Comparison of ENCODE assay signal across 9 mouse cellular contexts in genomic region chr14:121108439-121109115, GRCm38 (mm10).
DNase-seq lines count a peak whose midpoint lies in the region; ATAC-seq and TF ChIP-seq lines count a peak whose summit lies in the region.
"Had no signal": no experiment of that assay in that cellular context is flagged by ENCODE, and none has a peak within 500 bp of the region (broad histone marks: within the 10 kb centered on the region; RNA-seq: fewer than 3 reads in every experiment).

No protein-coding gene starts in this region.

- H3K27ac ChIP-seq in left cerebral cortex, adult 2 months = peak overlapping the region; percentile 75
- H3K27ac ChIP-seq in heart, embryonic 14.5 days (replicated peaks in 1 of 2; ENCODE audit: control insufficient read depth in 1 of 2, insufficient read depth in 1 of 2, low read depth in 2 of 2, low read length in 2 of 2) = peak overlapping the region; percentile 44 to 77

- no peak for TF ChIP-seq CTCF in left cerebral cortex, adult 2 months (IDR thresholded peaks at IDR 0.05)

- ATAC-seq in heart, embryonic 14.5 days (ENCODE audit: insufficient number of reproducible peaks, insufficient read depth, low FRiP score, low read depth) = no peak

- H3K9ac ChIP-seq in heart, embryonic 14.5 days (ENCODE audit: low read length) = peak overlapping the region; percentile 58

- peaks cover 3% of the 10 kb centered on the region; the same call in 1 of the 2 replicates for H3K36me3 ChIP-seq in heart, embryonic 14.5 days (ENCODE audit: control insufficient read depth, insufficient read depth, low read length)
- H3K36me3 ChIP-seq in myocyte (ENCODE audit: control insufficient read depth, insufficient read depth) = no peaks in the 10 kb centered on the region
- H3K36me3 ChIP-seq: G1E had no signal

- intact Hi-C loops in left cerebral cortex, adult 2 months (cut with DNase I) = loop anchor here (5.0 kb wide), 1 partner anchor 71 kb away; the partner anchor contains the start of gene Farp1
- intact Hi-C loops in left cerebral cortex, postnatal 10 days (cut with DNase I) = no loop called here
- intact Hi-C loops in left cerebral cortex, postnatal 4 days (cut with DNase I) = no loop called here

- H3K4me2 ChIP-seq in heart, embryonic 14.5 days (ENCODE audit: low read length) = 0 out of 2 replicates have a peak overlapping the region, but pooled peaks have one; percentile 11
- H3K4me2 ChIP-seq in myocyte (ENCODE audit: low read depth) = peak overlapping the region; percentile 48

- 11% methylated on average over 8 of the region's 8 CpGs for WGBS in heart, embryonic 14.5 days

- no peak for DNase-seq in left cerebral cortex, adult 2 months (ENCODE audit: extremely low spot score in 1 of 2, low spot score in 2 of 2)
- no peak for DNase-seq in left cerebral cortex, postnatal 10 days (ENCODE audit: extremely low spot score in 1 of 2, low spot score in 2 of 2)
- peak; percentile 63 to 82 for DNase-seq in kidney, postnatal 36 days
- no peak for DNase-seq in spleen, postnatal 4 days (ENCODE audit: low spot score in 2 of 2)
- DNase-seq in left cerebral cortex, postnatal 4 days = no peak
- DNase-seq in cerebellum, postnatal 14 days = no peak

- no peaks in the 10 kb centered on the region for H3K27me3 ChIP-seq in heart, embryonic 14.5 days (ENCODE audit: control insufficient read depth, insufficient read depth, low read length)
- no peaks in the 10 kb centered on the region for H3K27me3 ChIP-seq in myocyte (ENCODE audit: control insufficient read depth, insufficient read depth, insufficient read length)

- peaks cover 52% of the 10 kb centered on the region for H3K79me2 ChIP-seq in myocyte (ENCODE audit: control insufficient read depth, insufficient read depth)

- H3K4me3 ChIP-seq in left cerebral cortex, adult 2 months = no peak overlapping the region
- no peak overlapping the region for H3K4me3 ChIP-seq in heart, embryonic 14.5 days (ENCODE audit: control insufficient read depth in 1 of 2, insufficient read depth in 1 of 2, low read depth in 1 of 2, low read length in 2 of 2)
- no peak overlapping the region for H3K4me3 ChIP-seq in myocyte

- no peak overlapping the region for H3ac ChIP-seq in myocyte (ENCODE audit: control insufficient read depth, insufficient read length)

- H3K9me3 ChIP-seq in heart, embryonic 14.5 days (ENCODE audit: control insufficient read depth, low read length) = no peaks in the 10 kb centered on the region

- TF ChIP-seq POLR2A in myocyte (IDR thresholded peaks at IDR 0.05; ENCODE audit: insufficient read length, low read depth) = no peak

- peaks cover 44 to 62% of the 10 kb centered on the region in 2 experiments for H3K4me1 ChIP-seq in heart, embryonic 14.5 days (ENCODE audit: control insufficient read depth in 2 of 2, insufficient read depth in 2 of 2, low read length in 2 of 2)

TF ChIP-seq in myocyte, 11 proteins besides CTCF, POLR2A, EP300 and RAD21:
- TF ChIP-seq USF1 (IDR thresholded peaks at IDR 0.05; ENCODE audit: low read depth) (no peak), MYOD1 (IDR thresholded peaks at IDR 0.05; ENCODE audit: control insufficient read depth in 1 of 3, insufficient read length in 2 of 3, low read depth in 2 of 3) (peak in 2 of 3 experiments; percentile 18 to 52), MYOG (IDR thresholded peaks at IDR 0.05; ENCODE audit: control insufficient read depth in 1 of 3, insufficient read depth in 1 of 3, insufficient read length in 2 of 3, low read depth in 2 of 3) (no peak)

Comparison
In these comparisons a context has a peak if more than half of its experiments do, and no peak if none do; other contexts are left out.
1. DNase-seq: peak in kidney, postnatal 36 days (2 of 2); none in left cerebral cortex, adult 2 months (0 of 2), left cerebral cortex, postnatal 10 days (0 of 2), spleen, postnatal 4 days (0 of 2), left cerebral cortex, postnatal 4 days (single experiment) and cerebellum, postnatal 14 days (0 of 2).